Mouse (Mus musculus) telencephalon, adult 2 months (tissue): Measurements from ENCODE around the gene Ddn.

Experiments used
- DNase-seq: peaks from one replicate; pipeline ENCODE4 v3.0.0-alpha.2; 2011; ENCODE audit warnings: low read depth, low spot score

The Ddn gene

DNA sequence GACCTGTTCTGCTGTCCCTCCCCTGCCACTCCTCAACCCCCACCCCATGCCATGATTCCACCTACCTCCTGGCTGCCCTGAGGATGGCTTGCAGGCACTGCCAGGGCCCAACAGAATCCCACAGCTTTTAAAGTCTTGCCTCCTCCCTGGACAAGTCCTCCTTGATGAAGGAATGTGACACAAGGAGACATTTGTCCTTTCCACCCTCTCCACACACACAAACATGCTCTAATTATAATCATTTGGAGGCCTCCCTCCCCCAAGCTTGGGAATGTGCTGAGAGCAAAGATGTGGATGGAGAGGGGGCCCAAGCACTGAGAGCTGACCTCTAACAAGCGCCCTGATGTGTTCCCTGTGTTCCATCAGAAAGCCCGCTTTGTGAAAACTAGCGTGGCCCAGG lies at the start of gene Ddn:
Gene Ddn (minus strand): TSS at position 101 of the 400 bp plus-strand sequence.
- no peak for DNase-seq

DNA sequence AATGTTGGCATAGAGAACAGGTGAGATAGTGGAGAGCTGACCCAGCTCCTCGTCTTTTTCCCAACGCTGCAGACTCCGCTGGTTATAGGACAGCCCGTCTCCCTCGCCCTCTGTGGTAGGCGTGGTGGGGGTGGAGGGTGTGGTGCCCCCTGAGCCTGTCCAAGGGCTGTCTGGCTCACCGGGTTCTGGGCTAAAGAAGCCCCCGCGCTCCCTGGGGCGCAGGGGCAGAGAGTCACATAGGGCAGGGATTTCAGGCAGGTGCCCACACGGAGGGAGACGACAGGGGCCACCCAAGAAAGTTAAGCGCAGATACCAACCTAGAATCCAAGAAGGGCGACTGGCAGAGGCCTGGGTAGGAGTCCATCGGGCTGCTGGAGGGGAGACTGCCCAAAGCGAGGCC lies 44.9 kb upstream of the Ddn start:
- DNase-seq: no peak

DNA sequence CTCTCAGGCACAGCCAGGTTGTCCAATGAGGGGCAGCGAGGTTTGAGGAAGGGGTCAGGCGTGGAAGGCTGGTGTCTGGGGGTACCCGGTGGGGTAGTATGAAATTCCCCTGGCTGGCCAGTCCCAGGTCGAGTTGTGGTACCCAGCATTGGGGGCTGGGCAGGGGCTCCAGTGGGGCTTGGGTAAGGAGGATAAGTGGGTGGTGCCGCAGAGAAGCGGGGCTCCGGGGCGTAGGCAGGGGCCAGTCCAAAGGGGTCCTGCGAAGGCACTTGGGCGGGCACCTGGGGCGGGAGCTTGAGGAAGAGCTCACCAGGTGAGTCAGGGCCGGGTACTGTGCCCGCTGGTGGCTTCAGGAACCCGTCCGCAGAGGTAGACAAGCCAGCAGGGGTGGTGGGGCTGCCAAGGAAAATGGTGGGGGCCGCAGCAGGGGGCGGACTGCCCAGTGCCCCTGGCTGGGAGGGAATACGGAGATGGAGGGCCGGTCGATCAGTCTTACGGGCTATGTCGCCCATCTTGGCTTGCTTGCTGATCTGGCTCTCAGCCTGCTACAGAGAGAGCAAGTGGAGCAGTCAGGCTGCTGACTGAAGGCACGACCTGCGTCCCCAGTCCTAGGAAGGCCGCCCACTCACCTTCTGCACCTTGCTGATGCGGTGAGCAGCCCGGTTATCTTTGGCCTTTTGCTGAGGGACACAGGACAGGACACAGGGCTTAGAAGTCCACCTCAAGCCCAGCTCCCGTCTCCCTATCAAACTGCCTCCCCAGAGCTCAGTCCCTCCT lies 44.1 kb upstream of the Ddn start:
- DNase-seq: no peak

DNA sequence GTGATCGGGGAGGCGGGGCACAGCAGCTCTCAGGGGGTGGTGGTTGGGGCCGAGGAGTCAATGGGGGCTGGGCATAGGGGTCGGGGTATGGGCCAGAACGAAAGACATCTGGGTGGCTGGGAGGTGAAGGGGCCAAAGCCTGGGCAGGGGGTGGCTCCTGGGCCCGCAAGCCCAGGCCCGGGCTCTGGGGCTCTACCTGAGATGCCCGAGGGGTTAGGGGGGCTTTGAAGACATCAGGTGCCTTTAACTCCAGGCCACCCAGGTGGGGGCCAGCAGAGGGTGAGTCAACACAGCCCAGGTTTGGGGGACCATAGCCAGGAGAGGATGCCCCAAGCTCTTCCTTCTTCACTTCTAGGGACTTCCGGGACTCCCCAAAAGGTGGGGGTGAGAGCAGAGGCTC lies 43.4 kb upstream of the Ddn start:
- no peak for DNase-seq

DNA sequence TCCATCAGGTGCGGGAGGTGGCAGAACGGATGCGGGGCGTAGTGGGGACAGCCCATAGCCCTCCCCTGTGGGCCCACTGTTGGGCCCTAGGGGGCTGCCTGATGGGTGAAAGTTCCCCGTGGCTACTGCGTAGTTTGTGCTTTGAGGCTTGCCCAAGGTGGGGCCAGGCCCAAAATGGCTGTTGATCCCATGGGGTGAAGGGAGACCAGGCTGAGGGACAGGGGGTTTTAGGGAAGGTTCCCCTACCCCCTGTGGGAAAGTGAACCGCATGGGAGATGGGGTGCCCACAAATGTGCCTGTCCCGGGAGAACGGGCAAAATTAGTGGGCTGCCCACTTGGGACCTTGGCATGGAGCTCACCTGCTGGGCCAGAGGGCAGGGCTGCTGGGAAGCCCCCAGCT lies 42.8 kb upstream of the Ddn start:
- no peak for DNase-seq

DNA sequence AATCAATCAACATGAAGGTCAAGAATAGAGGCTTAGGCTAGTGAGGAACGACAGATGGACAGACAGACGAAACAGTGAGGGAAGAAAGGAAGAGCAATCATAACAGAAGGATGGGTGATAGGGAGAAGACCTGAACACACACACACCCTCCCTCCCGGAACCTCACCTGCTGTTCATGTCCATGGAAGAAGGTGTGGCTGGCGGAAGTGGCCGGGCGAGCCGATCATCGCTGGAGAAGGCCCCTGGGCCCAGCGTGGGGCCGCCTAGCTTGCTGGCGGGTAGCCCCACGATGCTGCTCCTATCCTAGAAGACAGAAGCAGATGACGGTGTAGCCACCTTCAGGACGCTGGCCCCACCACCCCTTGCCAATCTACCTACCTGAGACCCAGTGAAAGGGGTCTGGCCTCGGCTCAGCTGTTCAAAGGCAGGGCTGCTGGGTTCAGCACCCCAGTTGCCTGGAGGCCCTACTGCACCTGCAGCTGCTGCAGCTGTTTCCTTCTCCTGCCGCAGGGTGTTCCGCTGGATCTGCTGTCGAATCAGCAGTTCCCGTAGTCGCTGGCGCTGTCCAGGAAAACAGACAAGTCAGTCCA lies 42.0 kb upstream of the Ddn start:
- DNase-seq: no peak

DNA sequence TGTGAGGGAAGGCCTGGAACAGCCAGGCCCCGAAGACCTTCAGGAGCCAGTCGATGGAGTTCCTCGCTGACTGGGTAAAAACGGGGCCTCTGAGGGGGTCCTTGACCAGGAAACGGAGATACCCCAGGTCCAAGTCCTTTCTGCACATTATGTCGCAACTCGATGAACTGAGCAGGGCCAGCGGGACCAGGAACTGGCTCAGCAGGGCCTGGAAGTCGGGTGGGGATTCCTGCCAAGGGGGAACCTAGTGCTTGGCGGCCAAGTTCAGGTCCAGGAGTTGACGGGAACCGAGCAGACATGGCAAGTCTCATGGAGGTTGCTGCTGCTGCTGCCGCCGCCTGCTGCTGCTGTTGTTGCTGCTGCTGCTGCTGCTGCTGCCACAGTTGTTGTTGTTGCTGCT lies 41.4 kb upstream of the Ddn start:
- DNase-seq: no peak

DNA sequence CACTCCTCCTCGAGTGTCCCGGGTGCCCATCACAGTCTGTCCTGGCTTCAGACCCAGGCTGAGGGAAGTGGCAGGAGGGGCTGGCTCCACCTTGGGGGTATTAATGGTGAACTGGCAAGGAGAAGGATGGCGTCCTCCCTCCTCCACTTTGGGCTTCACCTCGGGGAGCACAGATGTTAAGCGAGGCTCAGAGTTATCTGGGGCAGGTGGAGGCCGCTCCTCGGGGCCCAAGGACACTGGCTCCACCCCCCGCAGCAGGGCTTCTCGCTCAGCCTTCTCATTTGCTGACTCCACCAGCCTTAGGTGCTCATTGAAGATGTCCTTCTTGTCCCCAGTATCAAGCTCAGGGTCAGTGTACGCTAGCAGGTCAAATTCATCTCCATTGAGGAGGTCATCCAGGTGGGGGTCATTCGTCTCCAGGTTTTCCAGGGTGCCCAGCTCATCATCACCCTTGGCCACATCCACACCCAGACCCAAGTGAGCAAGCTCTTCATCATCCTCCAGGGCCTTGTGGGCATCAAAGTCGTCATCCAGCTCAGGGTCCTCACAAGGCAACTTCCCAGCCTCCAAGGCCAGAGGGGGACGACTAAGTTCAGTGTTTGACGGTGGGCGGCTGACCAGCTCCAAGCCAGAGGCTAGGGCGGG lies 40.8 kb upstream of the Ddn start:
- DNase-seq: no peak

DNA sequence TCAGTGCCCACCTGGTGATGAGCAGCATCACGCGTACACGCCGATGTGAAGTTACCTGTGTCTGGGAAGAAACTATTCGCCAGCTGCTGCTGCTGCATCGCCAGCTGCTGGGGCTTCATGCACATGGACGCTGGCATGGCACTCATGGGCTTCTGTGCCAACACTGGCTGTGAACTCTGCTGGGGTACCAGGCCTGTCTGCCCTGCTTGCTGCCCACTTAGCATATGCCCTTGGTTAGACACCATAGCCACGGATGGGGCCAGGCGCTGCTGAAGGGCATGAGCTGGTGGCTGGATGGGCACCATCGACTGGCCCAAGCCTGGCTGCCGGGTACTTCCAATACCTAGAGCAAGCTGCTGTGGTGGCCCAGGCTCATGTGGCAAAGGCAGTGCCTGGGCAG lies 39.9 kb upstream of the Ddn start:
- DNase-seq: no peak

DNA sequence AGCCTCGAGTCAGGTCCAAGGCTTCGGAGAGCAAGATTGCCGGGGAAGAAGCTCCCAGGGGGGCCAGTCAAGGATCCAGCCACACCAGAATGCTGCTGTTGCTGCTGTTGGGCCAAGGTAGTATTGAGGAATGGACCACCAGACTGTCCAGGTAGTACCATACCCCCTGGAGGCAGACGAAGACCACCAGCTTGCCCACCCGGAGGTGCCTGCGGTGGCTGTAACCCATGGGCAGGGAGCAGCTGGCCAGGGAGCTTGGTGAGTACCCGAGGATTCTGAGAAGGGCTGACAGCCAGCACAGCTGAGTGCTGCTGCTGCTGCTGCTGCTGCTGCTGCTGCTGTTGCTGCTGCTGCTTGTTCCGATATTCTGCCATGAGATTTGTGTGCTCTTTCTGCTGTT lies 36.9 kb upstream of the Ddn start:
- DNase-seq: no peak

DNA sequence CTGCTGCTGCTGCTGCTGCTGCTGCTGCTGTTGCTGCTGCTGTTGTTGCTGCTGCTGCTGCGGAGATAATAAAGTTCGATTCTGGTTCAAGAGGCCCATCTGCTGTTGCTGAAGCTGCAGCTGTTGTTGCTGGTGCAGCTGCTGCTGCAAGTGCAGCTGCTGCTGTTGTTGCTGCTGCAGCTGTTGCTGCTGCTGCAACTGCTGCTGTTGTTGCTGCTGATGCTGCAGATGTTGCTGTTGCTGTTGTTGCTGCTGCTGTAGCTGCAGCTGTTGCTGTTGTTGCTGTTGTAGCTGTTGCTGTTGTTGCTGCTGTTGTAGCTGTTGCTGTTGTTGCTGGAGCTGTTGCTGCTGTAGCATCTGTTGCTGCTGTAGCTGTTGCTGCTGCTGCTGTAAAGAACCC lies 35.9 kb upstream of the Ddn start:
- DNase-seq: no peak

DNA sequence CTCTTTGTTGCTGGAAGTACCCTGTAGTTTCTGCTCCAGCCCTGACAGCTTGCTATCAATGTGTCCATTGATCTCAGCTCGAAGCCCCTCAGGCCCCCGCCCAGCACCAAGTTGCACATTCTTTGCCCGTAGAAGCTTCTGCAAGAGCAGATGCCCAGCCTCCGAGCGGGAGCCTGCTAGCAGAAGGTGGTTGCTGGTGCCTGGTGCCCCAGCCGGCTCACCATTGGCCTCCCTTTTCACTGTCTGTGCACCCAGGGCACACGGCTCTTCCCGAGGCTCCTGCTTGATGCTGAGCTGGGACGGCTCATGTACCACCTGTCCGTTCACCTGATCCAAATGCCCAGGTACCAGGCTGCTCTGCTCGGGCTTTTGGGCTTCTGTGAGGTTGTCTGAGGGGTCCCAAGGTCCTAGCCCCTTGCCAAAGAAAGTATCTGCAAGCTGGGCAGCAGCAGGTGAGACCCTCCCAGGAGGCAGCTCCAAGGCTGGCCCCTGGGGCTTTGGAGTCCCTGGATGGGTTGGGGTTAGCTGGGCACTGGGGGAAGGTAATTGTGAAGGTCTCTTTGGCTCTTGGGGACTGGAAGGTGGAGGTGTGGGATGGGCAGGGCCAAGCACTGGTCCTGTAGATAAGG lies 34.4 kb upstream of the Ddn start:
- DNase-seq: no peak

DNA sequence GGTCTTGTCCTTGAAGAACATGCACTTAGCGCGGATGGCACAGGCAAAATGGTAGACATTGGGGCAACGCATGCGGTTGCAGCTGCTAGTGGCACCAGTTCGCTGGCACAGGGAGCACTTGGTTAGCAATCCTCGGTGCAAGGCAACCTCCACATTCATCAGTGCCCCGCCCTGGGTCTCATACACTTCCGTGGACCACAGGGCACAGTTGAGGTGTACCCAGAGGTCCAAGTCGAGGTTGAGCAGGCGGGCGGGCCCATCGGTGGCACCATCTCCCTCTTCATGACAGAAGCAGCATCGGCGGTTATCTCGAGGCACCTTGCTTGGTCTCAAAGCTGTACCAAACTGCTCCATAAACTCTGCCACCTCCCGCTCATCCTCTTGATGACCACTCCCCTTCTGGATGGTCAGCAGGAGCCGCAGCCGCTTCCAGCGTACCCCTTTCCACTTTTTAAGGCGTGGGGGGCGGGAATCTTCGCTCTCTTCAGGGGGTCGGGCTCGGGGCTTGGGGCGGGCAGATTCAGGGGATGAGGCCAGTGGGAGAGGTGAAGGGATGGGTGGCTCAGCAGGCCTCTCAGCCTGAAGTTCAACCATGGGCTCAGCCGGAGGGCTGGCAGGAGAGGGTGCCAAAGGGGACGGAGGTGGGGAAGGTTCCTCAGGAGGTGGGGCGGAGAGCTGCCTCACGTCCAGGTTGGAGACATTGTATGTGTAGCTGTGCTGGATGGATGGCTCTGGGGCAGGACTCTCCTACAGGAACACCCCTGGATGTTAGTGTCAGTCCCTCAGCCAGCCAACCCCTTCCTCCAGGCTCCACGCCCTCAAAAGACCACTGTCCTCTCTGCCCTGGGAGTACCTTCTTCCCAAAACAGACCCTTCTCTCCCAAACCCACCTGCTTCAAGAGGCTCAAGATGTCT lies 30.6 kb upstream of the Ddn start:
- no peak for DNase-seq

DNA sequence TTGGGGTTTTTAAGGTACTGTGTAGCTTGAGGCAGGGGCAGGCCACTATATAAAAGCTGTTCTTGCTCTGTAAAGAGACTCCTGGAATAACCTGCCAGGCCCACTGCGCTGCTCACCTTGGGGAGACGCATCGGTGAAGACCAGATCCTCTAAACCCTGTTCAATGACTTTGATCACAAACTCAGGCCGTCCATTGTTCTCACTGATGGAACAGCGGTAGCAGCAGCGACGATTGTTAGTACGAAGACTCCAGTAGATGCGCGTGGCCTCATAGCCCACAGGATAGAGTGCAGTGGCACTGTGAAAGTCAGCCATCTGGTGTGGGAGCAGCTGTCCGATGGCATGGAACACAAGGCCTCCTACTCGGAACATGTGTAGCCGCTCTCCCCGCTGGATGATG lies 29.9 kb upstream of the Ddn start:
- no peak for DNase-seq

DNA sequence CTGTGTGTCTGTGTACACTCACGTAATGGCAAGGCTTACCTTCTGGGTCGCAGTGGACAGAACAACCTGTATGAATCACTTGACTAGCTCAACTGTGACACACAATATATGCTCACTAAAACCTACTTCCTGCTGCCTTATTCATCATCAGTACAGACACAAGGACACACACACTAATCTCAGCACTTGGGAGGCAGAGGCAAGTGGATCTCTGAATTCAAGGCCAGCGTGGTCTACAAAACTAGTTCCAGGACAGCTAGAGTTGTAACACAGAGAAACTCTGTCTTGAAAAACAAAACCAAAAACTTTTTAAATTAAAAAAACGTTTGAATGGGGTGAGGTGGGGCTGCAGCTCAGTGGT lies 28.4 kb upstream of the Ddn start:
- DNase-seq: no peak

DNA sequence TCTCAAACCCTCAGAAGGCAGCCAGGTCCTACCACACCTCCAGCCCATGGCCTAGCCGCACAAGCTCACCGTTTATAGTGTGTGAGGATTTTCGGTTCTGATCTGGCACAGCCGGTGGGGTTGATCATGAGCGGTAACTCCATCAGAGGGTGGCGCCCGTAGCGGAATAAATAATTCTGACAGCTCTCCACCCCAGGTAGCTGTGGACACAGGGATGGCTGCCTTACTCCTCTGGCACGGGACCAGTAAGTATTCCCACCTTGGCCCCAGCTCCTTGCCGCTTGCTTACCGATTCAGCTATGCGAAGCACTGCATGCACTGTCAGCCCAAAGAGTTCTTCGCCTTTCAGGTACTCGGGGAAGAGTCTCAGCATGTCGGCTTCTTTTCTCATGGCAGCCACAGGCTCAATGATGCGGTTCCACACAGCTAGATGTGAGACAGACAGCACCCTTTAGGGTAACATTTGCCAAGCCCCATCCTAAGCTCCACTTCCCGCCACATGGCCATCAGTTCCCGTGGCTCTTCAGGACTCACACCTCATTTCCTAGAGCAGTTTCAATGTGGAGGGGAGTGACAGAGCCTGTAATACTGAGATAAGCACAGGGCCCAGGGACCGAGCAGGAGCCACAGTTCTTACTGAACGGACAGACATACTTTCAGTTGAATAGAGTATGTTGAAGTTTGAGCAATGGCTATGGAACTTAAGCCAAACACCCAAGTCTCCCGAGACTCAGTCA lies 27.9 kb upstream of the Ddn start:
- no peak for DNase-seq

DNA sequence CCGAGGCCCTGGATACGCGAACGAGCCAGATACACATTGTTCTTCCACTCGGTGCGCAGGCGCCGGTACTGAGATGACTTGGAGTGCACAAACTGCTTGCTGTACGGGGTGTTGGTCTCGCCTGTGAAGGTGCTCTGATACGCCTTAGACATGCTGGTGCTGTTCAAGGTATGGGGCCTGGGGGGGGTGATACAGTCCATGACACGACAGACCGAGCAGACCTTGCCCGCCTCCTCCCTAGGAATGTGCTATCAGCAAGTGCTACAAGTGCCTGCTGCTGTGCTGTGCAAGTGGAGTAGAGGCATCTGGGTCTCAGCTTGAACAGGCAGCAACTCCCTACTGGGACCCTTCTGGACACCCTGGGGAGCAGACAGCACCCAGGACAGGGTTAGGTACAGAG lies 26.0 kb upstream of the Ddn start:
- no peak for DNase-seq

DNA sequence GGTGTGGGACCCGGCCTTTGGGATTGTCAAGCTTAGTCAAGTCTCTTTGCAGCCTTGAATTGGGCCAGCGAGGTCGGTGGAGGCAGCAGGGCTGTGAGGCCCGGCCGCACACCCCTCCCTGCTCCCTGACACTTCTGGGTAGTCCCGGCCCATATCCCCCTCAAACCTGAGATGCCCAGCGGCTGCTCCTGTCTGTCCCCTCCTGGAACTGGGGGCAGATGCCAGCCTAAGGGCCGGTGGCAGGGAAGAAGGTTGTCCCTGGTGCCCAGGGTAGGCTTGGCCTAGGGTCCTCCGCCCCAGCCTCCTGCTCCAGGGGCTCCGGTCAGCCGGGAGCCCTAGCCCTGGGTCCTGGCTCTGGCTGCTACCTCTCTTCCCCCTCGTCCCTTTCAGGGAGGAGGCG lies 24.8 kb upstream of the Ddn start:
- DNase-seq: no peak

DNA sequence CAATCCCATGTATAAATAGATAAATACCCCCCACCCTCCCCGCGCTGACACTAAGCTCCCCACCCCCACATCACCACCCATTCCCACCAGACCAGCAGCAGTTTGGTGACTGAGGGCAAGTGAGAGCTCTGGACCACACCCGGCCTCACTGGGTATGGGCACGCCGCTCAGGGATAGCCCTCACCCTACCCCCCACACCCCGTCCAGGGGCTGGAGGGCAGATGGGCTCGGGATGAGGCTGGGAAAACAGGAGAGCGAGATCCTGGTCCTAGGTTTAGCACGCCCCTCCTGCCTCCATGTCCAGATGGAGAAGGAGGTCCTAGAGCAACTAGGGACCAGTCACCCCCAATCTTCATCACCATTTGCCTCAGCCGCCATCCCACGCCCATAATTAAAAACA lies 24.0 kb upstream of the Ddn start:
- no peak for DNase-seq

DNA sequence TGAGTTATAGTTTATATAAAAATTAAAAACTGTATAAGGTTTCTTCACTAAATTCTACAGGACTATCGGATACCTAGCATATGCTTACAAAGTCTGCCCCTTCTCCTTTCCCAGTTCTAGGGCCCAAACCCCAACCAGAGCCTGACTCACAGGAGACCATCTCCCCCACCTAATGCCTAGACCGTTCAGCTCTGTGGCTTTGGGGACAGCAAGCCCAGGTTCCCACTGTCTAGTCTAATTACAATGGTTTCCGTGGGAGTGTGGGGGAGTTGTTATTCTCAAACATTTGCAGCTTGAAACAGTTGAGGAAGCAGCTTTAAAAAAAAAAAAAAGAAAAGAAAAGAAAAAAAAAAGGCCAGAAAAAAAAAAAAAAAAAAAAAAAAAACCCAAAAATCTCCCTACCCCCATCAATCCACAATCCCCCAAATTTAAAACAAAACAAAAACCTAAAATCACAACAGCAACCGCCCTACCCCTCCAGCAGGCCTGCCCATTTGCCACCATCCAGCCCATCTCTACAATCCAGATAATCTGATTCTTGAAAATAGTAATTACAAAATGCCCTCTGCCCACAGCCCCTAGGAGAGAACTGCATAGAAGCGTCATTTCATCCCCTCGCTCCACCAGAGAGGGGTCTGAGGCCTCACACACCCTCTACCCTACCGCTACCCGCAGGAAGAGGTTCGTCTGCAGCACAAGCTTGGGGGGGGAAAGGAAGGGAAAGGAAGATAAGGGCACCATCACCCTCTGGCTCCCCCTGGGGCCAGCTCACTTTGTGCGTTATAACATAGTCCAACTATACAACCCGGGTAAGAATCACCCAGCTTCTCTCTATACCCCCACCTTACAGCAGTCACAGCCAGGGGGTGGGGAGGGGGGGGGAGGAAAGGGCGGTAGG lies 23.1 kb upstream of the Ddn start:
- DNase-seq: no peak
